Mouse (Mus musculus) forebrain, embryonic 13.5 days (tissue): ENCODE results near the gene Exd2. TPM values are rescaled to one million over a fixed set of nuclear protein-coding genes. Genes with fewer than 3 reads are reported as not detected.
A peak's percentile ranks its signal among the peaks of the same experiment; 100 is the strongest.

ENCODE experiments used
- ATAC-seq: fragments of 200-750 bp; cut with Nextera tagmentation; 2 replicates; pipeline ENCODE4 v1.8.0; 2017
- H3K27ac ChIP-seq: fragments of 300-500 bp; sonication (generic); 2 replicates; pipeline ENCODE4 v1.5.1; 2015; ENCODE audit warnings: inconsistent platforms, mild to moderate bottlenecking, moderate library complexity
- H3K27me3 ChIP-seq: fragments of 300-500 bp; sonication (generic); 2 replicates; pipeline ENCODE4 v1.6.1; 2015; ENCODE audit warnings: mild to moderate bottlenecking, inconsistent platforms
- H3K36me3 ChIP-seq: fragments of 300-500 bp; sonication (generic); 2 replicates; pipeline ENCODE4 v1.6.1; 2015; ENCODE audit warnings: mild to moderate bottlenecking, inconsistent platforms; ENCODE audit not compliant: poor library complexity, severe bottlenecking
- H3K4me1 ChIP-seq: fragments of 300-500 bp; sonication (generic); 2 replicates; pipeline ENCODE4 v1.6.1; 2015; ENCODE audit warnings: inconsistent platforms
- H3K4me2 ChIP-seq: fragments of 300-500 bp; sonication (generic); 2 replicates; pipeline ENCODE4 v1.6.1; 2015; ENCODE audit warnings: inconsistent platforms, mild to moderate bottlenecking, moderate library complexity
- H3K4me3 ChIP-seq: fragments of 300-500 bp; sonication (generic); 2 replicates; pipeline ENCODE4 v1.5.1; 2015; ENCODE audit warnings: mild to moderate bottlenecking, inconsistent platforms
- H3K9ac ChIP-seq: fragments of 300-500 bp; sonication (generic); 2 replicates; pipeline ENCODE4 v1.6.1; 2015; ENCODE audit warnings: mild to moderate bottlenecking, inconsistent platforms
- H3K9me3 ChIP-seq: fragments of 300-500 bp; sonication (generic); replicated peaks from 2 replicates; pipeline ENCODE4 v1.6.1; 2016; ENCODE audit warnings: inconsistent platforms
- WGBS: fragments of 180-500 bp; shearing (Covaris S2); methylation state at CpG from one replicate; pipeline ENCODE4 v1.1.7; 2015; 5-methylcytosine and 5-hydroxymethylcytosine counted together
- polyA plus RNA-seq: library from polyadenylated mRNA; unstranded; fragments of >200 nt; fragmentation: Nextera tagmentation; extraction: Ambion mirVana; gene quantifications from 2 replicates; pipeline ENCODE4 v1.2.1, GENCODE M21; 2015

Gene Exd2
- polyA plus RNA-seq, 1 experiment from 2014 or later = 52.6 TPM

- ATAC-seq = no peak
- no peak overlapping the region for H3K4me3 ChIP-seq
- H3K36me3 ChIP-seq = no peaks in the 10 kb centered on the region
- H3K4me2 ChIP-seq = no peak overlapping the region
- H3K27ac ChIP-seq = no peak overlapping the region
- H3K27me3 ChIP-seq = no peaks in the 10 kb centered on the region
- no peak overlapping the region for H3K9ac ChIP-seq
- no peaks in the 10 kb centered on the region for H3K9me3 ChIP-seq
- WGBS = 82% methylated on average over 5 of the region's 5 CpGs
- H3K4me1 ChIP-seq = no peaks in the 10 kb centered on the region
These were observed 41.8 kb downstream of the Exd2 start for GRCm38 (mm10) chr12:80504718-80505117.

GRCm38 (mm10) chr12:80507041-80507745, 44.3 kb downstream of the Exd2 start:
- no peaks in the 10 kb centered on the region for H3K27me3 ChIP-seq
- H3K27ac ChIP-seq = no peak overlapping the region
- 72% methylated on average over 14 of the region's 14 CpGs for WGBS
- H3K9ac ChIP-seq = no peak overlapping the region
- no peaks in the 10 kb centered on the region for H3K36me3 ChIP-seq
- ATAC-seq = no peak
- no peaks in the 10 kb centered on the region for H3K9me3 ChIP-seq
- H3K4me2 ChIP-seq = no peak overlapping the region
- no peak overlapping the region for H3K4me3 ChIP-seq
- no peaks in the 10 kb centered on the region for H3K4me1 ChIP-seq

GRCm38 (mm10) chr12:80517977-80518376, 55.1 kb downstream of the Exd2 start, which contains the start of gene Galnt16:
Galnt16 (plus strand) TSS chr12:80518277.
- Histone ChIP-seq H3K4me3 (peak within 1 kb of the TSS; percentile 91), H3K9me3 (no peaks in the 10 kb centered on the region), H3K4me1 (peaks cover 35% of the 10 kb centered on the region), H3K36me3 (no peaks in the 10 kb centered on the region), H3K27me3 (peaks cover 16% of the 10 kb centered on the region), H3K27ac (peak within 1 kb of the TSS; percentile 93), H3K4me2 (peak within 1 kb of the TSS; percentile 84), H3K9ac (peak within 1 kb of the TSS; percentile 86)
- no peak for ATAC-seq
- WGBS = 6% methylated on average over 14 of the region's 14 CpGs

GRCm38 (mm10) chr12:80518393-80518756, 55.5 kb downstream of the Exd2 start:
- Histone ChIP-seq H3K4me3 (peak overlapping the region; percentile 91), H3K9me3 (no peaks in the 10 kb centered on the region), H3K36me3 (no peaks in the 10 kb centered on the region), H3K4me2 (peak overlapping the region; percentile 84), H3K27me3 (peaks cover 16% of the 10 kb centered on the region), H3K27ac (peak overlapping the region; percentile 93; the same call in 1 of the 2 replicates), H3K4me1 (peaks cover 36% of the 10 kb centered on the region), H3K9ac (peak overlapping the region; percentile 86)
- peak; percentile 54 for ATAC-seq
- WGBS = under 1% methylated on average over 25 of the region's 25 CpGs

- peak; percentile 84 for ATAC-seq
- peak overlapping the region; percentile 86 for H3K9ac ChIP-seq
- under 1% methylated on average over 84 of the region's 90 CpGs for WGBS
- H3K27ac ChIP-seq = peak overlapping the region; percentile 93
- peaks cover 16% of the 10 kb centered on the region for H3K27me3 ChIP-seq
- peak overlapping the region; percentile 84 for H3K4me2 ChIP-seq
- peaks cover 42% of the 10 kb centered on the region for H3K4me1 ChIP-seq
- no peaks in the 10 kb centered on the region for H3K36me3 ChIP-seq
- no peaks in the 10 kb centered on the region for H3K9me3 ChIP-seq
- peak overlapping the region; percentile 91 for H3K4me3 ChIP-seq
These were observed 56.1 kb downstream of the Exd2 start for GRCm38 (mm10) chr12:80518757-80519620.

- H3K27ac ChIP-seq = peak overlapping the region; percentile 93
- no peaks in the 10 kb centered on the region for H3K9me3 ChIP-seq
- H3K27me3 ChIP-seq = peaks cover 16% of the 10 kb centered on the region
- no peaks in the 10 kb centered on the region for H3K36me3 ChIP-seq
- peak overlapping the region; percentile 84 for H3K4me2 ChIP-seq
- H3K9ac ChIP-seq = peak overlapping the region; percentile 86
- peak; percentile 61 for ATAC-seq
- peaks cover 48% of the 10 kb centered on the region for H3K4me1 ChIP-seq
- peak overlapping the region; percentile 91 for H3K4me3 ChIP-seq
- WGBS = 1% methylated on average over 37 of the region's 43 CpGs
These were observed 56.9 kb downstream of the Exd2 start for GRCm38 (mm10) chr12:80519621-80520332.

- Histone ChIP-seq H3K27ac (0 out of 2 replicates have a peak overlapping the region, but pooled peaks have one; percentile 2), H3K36me3 (no peaks in the 10 kb centered on the region)
- WGBS = 67% methylated on average over 3 of the region's 3 CpGs
These were observed 59.1 kb downstream of the Exd2 start for GRCm38 (mm10) chr12:80522006-80522405.

GRCm38 (mm10) chr12:80524276-80524921, 61.5 kb downstream of the Exd2 start:
- H3K9me3 ChIP-seq = no peaks in the 10 kb centered on the region
- no peaks in the 10 kb centered on the region for H3K27me3 ChIP-seq
- no peak overlapping the region for H3K9ac ChIP-seq
- H3K4me2 ChIP-seq = no peak overlapping the region
- WGBS = 24% methylated on average over 12 of the region's 12 CpGs
- no peak overlapping the region for H3K4me3 ChIP-seq
- ATAC-seq = no peak
- H3K36me3 ChIP-seq = no peaks in the 10 kb centered on the region
- H3K4me1 ChIP-seq = peaks cover 82% of the 10 kb centered on the region
- H3K27ac ChIP-seq = no peak overlapping the region

More at GRCm38 (mm10) chr12:80522006-80522405, 59.1 kb downstream of the Exd2 start:
- H3K9me3 ChIP-seq = no peaks in the 10 kb centered on the region
- H3K9ac ChIP-seq = no peak overlapping the region
- peaks cover 7% of the 10 kb centered on the region for H3K27me3 ChIP-seq
- H3K4me2 ChIP-seq = no peak overlapping the region
- no peak for ATAC-seq
- peaks cover 67% of the 10 kb centered on the region for H3K4me1 ChIP-seq
- H3K4me3 ChIP-seq = no peak overlapping the region

- H3K36me3 ChIP-seq = no peaks in the 10 kb centered on the region
- no peak overlapping the region for H3K4me3 ChIP-seq
- peaks cover 74% of the 10 kb centered on the region for H3K4me1 ChIP-seq
- H3K27me3 ChIP-seq = no peaks in the 10 kb centered on the region
- no peaks in the 10 kb centered on the region for H3K9me3 ChIP-seq
- H3K4me2 ChIP-seq = peak overlapping the region; percentile 4
- H3K27ac ChIP-seq = peak overlapping the region; percentile 36
- ATAC-seq = peak; percentile 77
- 4% methylated on average over 7 of the region's 7 CpGs for WGBS
- H3K9ac ChIP-seq = peak overlapping the region; percentile 36
These were observed 62.6 kb downstream of the Exd2 start for GRCm38 (mm10) chr12:80525513-80525912.

- 41% methylated on average over 2 of the region's 2 CpGs for WGBS
- Histone ChIP-seq H3K4me1 (peaks cover 64% of the 10 kb centered on the region), H3K27ac (no peak overlapping the region)
These were observed 63.6 kb downstream of the Exd2 start for GRCm38 (mm10) chr12:80526511-80526910.

GRCm38 (mm10) chr12:80527727-80528389, 65.0 kb downstream of the Exd2 start:
- H3K27ac ChIP-seq = peak overlapping the region; percentile 75
- 67% methylated on average over 5 of the region's 5 CpGs for WGBS
- ATAC-seq = no peak; the same call in 1 of the 2 replicates
- H3K4me2 ChIP-seq = peak overlapping the region; percentile 18
- no peaks in the 10 kb centered on the region for H3K36me3 ChIP-seq
- no peak overlapping the region for H3K4me3 ChIP-seq
- no peak overlapping the region; the same call in 1 of the 2 replicates for H3K9ac ChIP-seq
- no peaks in the 10 kb centered on the region for H3K27me3 ChIP-seq
- H3K9me3 ChIP-seq = no peaks in the 10 kb centered on the region
- H3K4me1 ChIP-seq = peaks cover 56% of the 10 kb centered on the region

More at GRCm38 (mm10) chr12:80526511-80526910, 63.6 kb downstream of the Exd2 start:
- H3K9me3 ChIP-seq = no peaks in the 10 kb centered on the region
- H3K4me3 ChIP-seq = no peak overlapping the region
- no peak overlapping the region for H3K9ac ChIP-seq
- ATAC-seq = no peak
- H3K27me3 ChIP-seq = no peaks in the 10 kb centered on the region
- no peak overlapping the region for H3K4me2 ChIP-seq
- no peaks in the 10 kb centered on the region for H3K36me3 ChIP-seq
